Mouse (Mus musculus): Measurements from ENCODE around the gene Olfr1368. TPM values are rescaled to one million over a fixed set of nuclear protein-coding genes. Genes with fewer than 3 reads are reported as not detected.
A peak's percentile ranks its signal among the peaks of the same experiment; 100 is the strongest.

Olfr1368 gene
- polyA plus RNA-seq, 1 experiment from 2014 or later, result not detected

GRCm38 (mm10) chr13:21173072-21173471 lies 27.4 kb upstream of the Olfr1368 start:
- Histone ChIP-seq H3K4me3 (peak overlapping the region; percentile 61), H3K27ac (peak overlapping the region; percentile 77), H3K9ac (peak overlapping the region; percentile 30), H3K4me2 (peak overlapping the region; percentile 90), H3K36me3 (no peaks in the 10 kb centered on the region), H3K27me3 (no peaks in the 10 kb centered on the region), H3K9me3 (no peaks in the 10 kb centered on the region), H3K4me1 (peaks cover 14% of the 10 kb centered on the region)
- ATAC-seq (ENCODE audit: borderline replicate concordance, extremely low read depth, low FRiP score, low TSS enrichment), result peak; percentile 65
- under 1% methylated on average over 11 of the region's 11 CpGs for WGBS

- peak; percentile 60 for ATAC-seq (ENCODE audit: borderline replicate concordance, extremely low read depth, low FRiP score, low TSS enrichment)
- Histone ChIP-seq H3K36me3 (no peaks in the 10 kb centered on the region), H3K27me3 (no peaks in the 10 kb centered on the region), H3K9ac (peak overlapping the region; percentile 30; the same call in 1 of the 2 replicates), H3K4me1 (peaks cover 14% of the 10 kb centered on the region), H3K4me2 (peak overlapping the region; percentile 90), H3K4me3 (peak overlapping the region; percentile 61), H3K27ac (peak overlapping the region; percentile 77), H3K9me3 (no peaks in the 10 kb centered on the region)
- WGBS, result under 1% methylated on average over 16 of the region's 16 CpGs
Measured at GRCm38 (mm10) chr13:21172241-21173027, 26.8 kb upstream of the Olfr1368 start.

DNA sequence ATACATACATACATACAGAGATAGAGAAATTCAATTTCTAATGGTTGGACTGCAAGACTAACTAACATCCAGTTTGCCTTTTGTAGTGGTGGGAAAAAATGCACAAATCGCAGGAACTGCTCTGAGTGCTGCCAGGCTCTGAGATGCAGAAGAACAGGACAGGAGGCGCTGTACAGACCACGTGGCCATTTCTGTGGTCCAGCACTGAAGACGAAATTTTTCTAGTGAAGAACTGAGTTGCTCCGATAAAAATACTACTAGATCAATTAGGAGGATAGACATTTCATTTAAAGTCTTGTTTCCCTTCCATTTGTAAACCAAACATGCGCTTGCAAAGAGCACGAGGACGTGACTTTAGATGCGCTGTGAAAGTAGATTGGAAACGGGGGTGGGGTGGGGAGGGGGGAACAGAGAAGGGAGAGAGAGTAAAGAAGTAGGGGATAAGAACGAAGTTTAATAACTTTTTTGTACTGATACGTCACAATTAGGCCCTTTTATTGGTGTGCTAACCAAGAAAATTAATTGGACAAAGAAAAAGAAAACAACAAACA lies 26.0 kb upstream of the Olfr1368 start:
- Histone ChIP-seq H3K4me2 (peak overlapping the region; percentile 90), H3K27ac (no peak overlapping the region), H3K4me3 (peak overlapping the region; percentile 61), H3K36me3 (no peaks in the 10 kb centered on the region), H3K9ac (0 out of 2 replicates have a peak overlapping the region, but pooled peaks have one; percentile 24), H3K27me3 (no peaks in the 10 kb centered on the region), H3K4me1 (peaks cover 14% of the 10 kb centered on the region), H3K9me3 (no peaks in the 10 kb centered on the region)
- WGBS, result 0% methylated on average over 12 of the region's 12 CpGs
- no peak for ATAC-seq (ENCODE audit: borderline replicate concordance, extremely low read depth, low FRiP score, low TSS enrichment)

DNA sequence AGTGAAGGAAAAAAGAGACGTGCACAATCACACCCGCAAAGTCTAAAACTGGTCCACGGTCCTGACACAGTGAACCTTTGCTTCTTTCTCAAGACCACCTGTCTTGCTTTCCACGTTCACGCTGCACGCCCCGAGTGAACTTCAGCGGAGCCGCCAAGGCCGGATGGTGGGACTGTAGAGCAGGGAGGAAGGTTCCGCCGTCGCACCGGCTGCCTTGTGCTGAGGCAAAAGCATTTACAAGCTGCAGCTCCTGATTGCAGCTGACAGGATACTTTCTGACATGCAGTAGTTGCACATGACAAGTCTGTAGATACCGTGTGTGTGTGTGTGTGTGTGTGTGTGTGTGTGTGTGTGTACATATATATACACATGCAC lies 25.5 kb upstream of the Olfr1368 start:
- ATAC-seq (ENCODE audit: borderline replicate concordance, extremely low read depth, low FRiP score, low TSS enrichment), result no peak
- H3K27ac ChIP-seq, result no peak overlapping the region
- H3K36me3 ChIP-seq, result no peaks in the 10 kb centered on the region
- peak overlapping the region; percentile 61 for H3K4me3 ChIP-seq
- 11% methylated on average over 15 of the region's 15 CpGs for WGBS
- no peaks in the 10 kb centered on the region for H3K9me3 ChIP-seq
- peak overlapping the region; percentile 27; the same call in 1 of the 2 replicates for H3K9ac ChIP-seq
- H3K27me3 ChIP-seq, result no peaks in the 10 kb centered on the region
- peaks cover 14% of the 10 kb centered on the region for H3K4me1 ChIP-seq
- H3K4me2 ChIP-seq, result peak overlapping the region; percentile 90

- Histone ChIP-seq H3K4me2 (peak overlapping the region; percentile 90), H3K36me3 (no peaks in the 10 kb centered on the region), H3K9ac (no peak overlapping the region; the same call in 1 of the 2 replicates), H3K4me3 (peak overlapping the region; percentile 61), H3K27ac (no peak overlapping the region), H3K27me3 (no peaks in the 10 kb centered on the region), H3K4me1 (peaks cover 14% of the 10 kb centered on the region), H3K9me3 (no peaks in the 10 kb centered on the region)
- WGBS, result 48% methylated on average over 17 of the region's 17 CpGs
- no peak for ATAC-seq (ENCODE audit: borderline replicate concordance, extremely low read depth, low FRiP score, low TSS enrichment)
Measured at GRCm38 (mm10) chr13:21170431-21171155, 24.9 kb upstream of the Olfr1368 start.

- peak overlapping the region; percentile 66; the same call in 1 of the 2 replicates for H3K27ac ChIP-seq
- no peaks in the 10 kb centered on the region for H3K36me3 ChIP-seq
- peak; percentile 75; the same call in 1 of the 2 replicates for ATAC-seq (ENCODE audit: borderline replicate concordance, extremely low read depth, low FRiP score, low TSS enrichment)
- peaks cover 14% of the 10 kb centered on the region for H3K4me1 ChIP-seq
- under 1% methylated on average over 39 of the region's 39 CpGs for WGBS
- H3K4me2 ChIP-seq, result peak overlapping the region; percentile 90
- no peaks in the 10 kb centered on the region for H3K27me3 ChIP-seq
- H3K9ac ChIP-seq, result peak overlapping the region; percentile 44; the same call in 1 of the 2 replicates
- H3K4me3 ChIP-seq, result peak overlapping the region; percentile 61
- H3K9me3 ChIP-seq, result no peaks in the 10 kb centered on the region
Measured at GRCm38 (mm10) chr13:21169657-21170430, 24.2 kb upstream of the Olfr1368 start.

GRCm38 (mm10) chr13:21169121-21169656 lies 23.5 kb upstream of the Olfr1368 start:
- Histone ChIP-seq H3K4me1 (peaks cover 14% of the 10 kb centered on the region), H3K4me3 (peak overlapping the region; percentile 61), H3K36me3 (no peaks in the 10 kb centered on the region), H3K27ac (no peak overlapping the region), H3K9me3 (no peaks in the 10 kb centered on the region), H3K9ac (peak overlapping the region; percentile 38; the same call in 1 of the 2 replicates), H3K27me3 (no peaks in the 10 kb centered on the region), H3K4me2 (peak overlapping the region; percentile 90)
- under 1% methylated on average over 14 of the region's 14 CpGs for WGBS
- no peak for ATAC-seq (ENCODE audit: borderline replicate concordance, extremely low read depth, low FRiP score, low TSS enrichment)

DNA sequence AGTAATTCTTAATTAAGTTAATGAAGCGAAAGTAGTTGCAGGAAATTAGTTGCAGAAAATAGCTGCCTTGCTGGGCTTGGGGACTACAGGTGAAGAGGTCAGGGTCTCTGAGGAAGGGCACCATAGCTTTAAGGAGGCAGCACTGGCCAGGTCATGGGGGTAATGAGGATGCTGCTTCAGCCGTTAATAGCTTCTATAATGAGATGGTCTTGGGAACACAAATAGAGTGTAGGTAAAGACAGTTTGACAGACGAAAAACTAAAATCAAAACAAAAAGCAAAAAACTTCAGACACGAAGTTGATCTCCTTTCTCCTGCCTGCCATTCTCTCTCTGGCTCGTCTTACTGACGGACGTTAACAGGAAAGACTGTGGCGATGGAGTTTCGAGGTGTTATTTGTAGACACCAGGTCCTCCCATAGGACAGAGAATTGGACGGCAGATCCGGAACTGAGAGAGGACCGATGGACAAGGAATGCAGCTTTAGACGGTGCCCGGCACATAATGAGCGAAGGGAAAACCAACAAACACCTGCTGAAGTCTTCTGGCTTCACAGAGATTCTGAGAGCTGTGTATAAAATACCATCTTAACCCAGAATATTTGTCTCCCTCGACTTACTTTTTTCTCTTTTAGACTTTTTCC lies 22.8 kb upstream of the Olfr1368 start:
- under 1% methylated on average over 16 of the region's 16 CpGs for WGBS
- 0 out of 2 replicates have a peak overlapping the region, but pooled peaks have one; percentile 0 for H3K27ac ChIP-seq

GRCm38 (mm10) chr13:21167910-21168300 lies 22.2 kb upstream of the Olfr1368 start:
- H3K27ac ChIP-seq, result no peak overlapping the region
- no peaks in the 10 kb centered on the region for H3K27me3 ChIP-seq
- H3K9me3 ChIP-seq, result no peaks in the 10 kb centered on the region
- H3K36me3 ChIP-seq, result no peaks in the 10 kb centered on the region
- H3K4me2 ChIP-seq, result peak overlapping the region; percentile 90
- peaks cover 7% of the 10 kb centered on the region for H3K4me1 ChIP-seq
- under 1% methylated on average over 8 of the region's 8 CpGs for WGBS
- ATAC-seq (ENCODE audit: borderline replicate concordance, extremely low read depth, low FRiP score, low TSS enrichment), result no peak; the same call in 1 of the 2 replicates
- peak overlapping the region; percentile 61 for H3K4me3 ChIP-seq
- H3K9ac ChIP-seq, result peak overlapping the region; percentile 38; the same call in 1 of the 2 replicates

More for the DNA sequence above, 22.8 kb upstream of the Olfr1368 start:
- no peak for ATAC-seq (ENCODE audit: borderline replicate concordance, extremely low read depth, low FRiP score, low TSS enrichment)
- peak overlapping the region; percentile 38 for H3K9ac ChIP-seq
- peak overlapping the region; percentile 61 for H3K4me3 ChIP-seq
- H3K9me3 ChIP-seq, result no peaks in the 10 kb centered on the region
- no peaks in the 10 kb centered on the region for H3K36me3 ChIP-seq
- H3K27me3 ChIP-seq, result no peaks in the 10 kb centered on the region
- H3K4me1 ChIP-seq, result peaks cover 12% of the 10 kb centered on the region
- peak overlapping the region; percentile 90 for H3K4me2 ChIP-seq

GRCm38 (mm10) chr13:21166936-21167909 lies 21.6 kb upstream of the Olfr1368 start:
- no peaks in the 10 kb centered on the region for H3K27me3 ChIP-seq
- H3K27ac ChIP-seq, result peak overlapping the region; percentile 17; the same call in 1 of the 2 replicates
- H3K36me3 ChIP-seq, result no peaks in the 10 kb centered on the region
- peak; percentile 48; the same call in 1 of the 2 replicates for ATAC-seq (ENCODE audit: borderline replicate concordance, extremely low read depth, low FRiP score, low TSS enrichment)
- H3K4me3 ChIP-seq, result peak overlapping the region; percentile 61
- peak overlapping the region; percentile 90 for H3K4me2 ChIP-seq
- H3K9ac ChIP-seq, result peak overlapping the region; percentile 36
- H3K4me1 ChIP-seq, result peaks cover 7% of the 10 kb centered on the region
- no peaks in the 10 kb centered on the region for H3K9me3 ChIP-seq
- 1% methylated on average over 27 of the region's 27 CpGs for WGBS
